Mouse (Mus musculus): ENCODE results near the gene Ccser1.
"Not testable (repeated sequence)": the region's sequence is repeated elsewhere in the genome, so short reads cannot be mapped to it uniquely, and the experiment has no call there.

Ccser1 gene

GRCm38 (mm10) chr6:62014374-62014773 is 834.2 kb downstream of the Ccser1 start:
- no peak for DNase-seq (ENCODE audit: low read depth, low spot score)

- DNase-seq (ENCODE audit: low read depth, low spot score) = no peak
Measured at GRCm38 (mm10) chr6:62044454-62044853, 864.3 kb downstream of the Ccser1 start.

GRCm38 (mm10) chr6:62045042-62045441 is 864.9 kb downstream of the Ccser1 start:
- not testable (repeated sequence) for DNase-seq (ENCODE audit: low read depth, low spot score)

GRCm38 (mm10) chr6:62055276-62055675 is 875.2 kb downstream of the Ccser1 start:
- no peak for DNase-seq (ENCODE audit: low read depth, low spot score)

- DNase-seq (ENCODE audit: low read depth, low spot score) = no peak
Measured at GRCm38 (mm10) chr6:62066363-62067023, 886.4 kb downstream of the Ccser1 start.

GRCm38 (mm10) chr6:62067024-62067380 is 886.9 kb downstream of the Ccser1 start:
- no peak for DNase-seq (ENCODE audit: low read depth, low spot score)

DNA sequence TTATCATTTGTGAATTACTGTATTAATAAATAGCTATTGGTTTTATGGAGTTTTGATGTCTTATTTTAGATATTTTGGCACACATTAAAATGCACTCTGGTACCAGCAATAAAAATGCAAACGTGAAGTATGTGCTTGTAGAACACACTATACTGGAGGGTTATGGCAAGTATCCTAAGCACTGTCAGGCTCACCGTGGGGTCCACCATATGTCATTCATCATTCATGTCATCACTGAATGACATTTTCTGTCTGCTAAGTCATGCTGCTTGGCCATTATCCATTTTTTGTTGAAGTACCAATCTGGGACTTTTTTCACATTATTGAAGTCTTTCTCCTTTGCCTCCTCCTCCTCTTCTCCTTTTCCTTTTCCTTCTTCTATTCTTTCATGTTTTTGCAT is 925.3 kb downstream of the Ccser1 start:
- DNase-seq (ENCODE audit: low read depth, low spot score) = no peak

DNA sequence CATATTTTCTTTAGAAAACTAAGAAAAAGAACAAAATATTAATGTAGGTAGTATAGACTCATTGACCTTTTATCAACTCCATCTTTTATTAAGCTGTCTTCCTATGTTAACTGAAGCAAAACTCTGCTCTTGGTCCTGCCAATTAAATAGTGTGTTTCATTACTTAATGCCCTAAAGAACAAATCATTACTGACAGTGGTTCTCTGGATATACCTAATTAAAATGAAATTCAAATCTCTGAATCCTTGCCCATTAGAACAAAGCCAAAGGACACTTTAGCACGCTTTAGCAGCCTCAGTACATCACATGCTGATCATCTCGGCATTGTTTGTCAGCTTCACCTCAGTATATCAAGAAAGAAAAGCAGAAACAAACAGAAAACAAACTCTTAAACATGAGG is 952.4 kb downstream of the Ccser1 start:
- no peak for DNase-seq (ENCODE audit: low read depth, low spot score)

GRCm38 (mm10) chr6:62160320-62160719 is 980.2 kb downstream of the Ccser1 start:
- no peak for DNase-seq (ENCODE audit: low read depth, low spot score)

DNA sequence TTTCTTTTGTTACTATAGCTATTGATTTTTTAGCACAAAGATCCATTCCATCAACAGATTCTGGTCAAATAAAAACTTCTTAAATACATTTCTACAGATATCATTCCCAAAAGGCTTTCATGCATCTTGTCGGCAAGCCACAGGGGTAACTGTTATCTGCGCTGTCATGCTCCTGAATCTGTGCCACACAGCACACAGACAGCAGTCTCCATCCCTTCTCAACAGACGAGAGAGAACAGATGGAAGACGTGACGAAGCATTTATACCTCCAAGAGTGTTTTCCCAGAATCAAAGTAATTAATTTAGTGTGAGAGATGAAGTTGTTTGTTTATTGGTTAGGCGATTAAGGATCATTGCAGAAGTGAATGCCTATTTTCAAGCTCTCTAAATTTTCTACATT is 982.5 kb downstream of the Ccser1 start:
- no peak for DNase-seq (ENCODE audit: low read depth, low spot score)

- no peak for DNase-seq (ENCODE audit: low read depth, low spot score)
Measured at GRCm38 (mm10) chr6:62163826-62164225, 983.7 kb downstream of the Ccser1 start.

GRCm38 (mm10) chr6:62196496-62197188 is 1016.5 kb downstream of the Ccser1 start:
- no peak for DNase-seq (ENCODE audit: low read depth, low spot score)

GRCm38 (mm10) chr6:62198768-62199167 is 1018.6 kb downstream of the Ccser1 start:
- DNase-seq (ENCODE audit: low read depth, low spot score) = no peak

DNA sequence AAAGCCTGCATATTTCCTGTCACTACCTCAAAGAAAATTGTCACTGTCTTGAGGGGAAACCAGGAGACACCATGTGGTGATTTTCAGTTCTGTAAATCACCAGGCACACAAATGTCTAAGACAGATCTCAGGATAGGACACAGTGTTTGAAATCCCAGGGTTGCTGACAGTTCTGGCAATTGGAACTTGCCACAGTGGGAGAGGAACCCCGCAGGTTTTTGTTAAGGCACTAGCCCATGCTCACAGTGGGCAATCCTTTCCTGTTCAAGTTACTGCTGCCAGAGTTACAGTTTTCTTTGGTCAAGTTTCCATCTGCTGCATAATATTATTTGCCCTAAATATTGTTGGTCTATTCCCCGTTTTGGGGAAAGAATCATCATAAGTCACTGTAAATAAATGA is 1024.9 kb downstream of the Ccser1 start:
- DNase-seq (ENCODE audit: low read depth, low spot score) = no peak

GRCm38 (mm10) chr6:62221856-62222255 is 1041.7 kb downstream of the Ccser1 start:
- DNase-seq (ENCODE audit: low read depth, low spot score) = peak; percentile 31

DNA sequence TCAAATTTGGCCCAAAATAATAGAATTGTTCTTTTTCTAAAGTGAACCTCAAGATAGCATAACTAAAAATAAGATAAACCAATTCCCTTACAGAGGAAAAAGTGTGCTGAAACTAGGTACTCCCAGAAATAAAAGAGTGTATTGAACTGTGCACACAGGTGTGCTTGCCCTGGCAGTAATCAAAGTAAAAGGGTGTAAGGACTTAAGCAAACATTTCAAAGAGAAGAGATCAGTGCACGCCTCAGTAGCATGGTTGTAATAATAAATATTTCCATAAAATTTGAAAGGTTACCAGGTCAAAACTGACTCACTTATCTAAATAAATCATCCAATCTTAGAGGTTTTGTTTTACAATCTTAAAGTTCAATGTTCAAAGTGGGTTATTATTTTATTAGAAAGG is 1083.8 kb downstream of the Ccser1 start:
- DNase-seq (ENCODE audit: low read depth, low spot score) = no peak

DNA sequence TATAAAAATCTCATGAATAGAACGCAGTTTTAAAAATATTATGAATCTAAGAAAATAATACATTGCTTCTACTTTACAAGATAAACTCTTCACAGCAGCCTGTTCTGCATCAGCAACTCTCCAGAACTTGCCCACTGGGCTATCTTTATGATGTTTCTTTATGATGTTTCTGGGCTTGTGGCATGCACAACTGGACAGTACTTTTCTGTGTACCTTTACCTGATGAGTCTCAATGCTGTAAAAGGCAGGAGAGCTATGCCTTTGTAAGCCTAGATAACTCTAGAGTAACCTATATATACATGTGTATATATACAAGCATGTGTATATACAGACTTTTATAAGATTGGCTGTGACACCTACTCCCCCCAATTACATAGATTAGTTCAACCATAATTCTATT is 1084.4 kb downstream of the Ccser1 start:
- DNase-seq (ENCODE audit: low read depth, low spot score) = no peak

GRCm38 (mm10) chr6:62281256-62281655 is 1101.1 kb downstream of the Ccser1 start:
- DNase-seq (ENCODE audit: low read depth, low spot score) = no peak

GRCm38 (mm10) chr6:62301576-62302312 is 1121.6 kb downstream of the Ccser1 start:
- DNase-seq (ENCODE audit: low read depth, low spot score) = no peak

DNA sequence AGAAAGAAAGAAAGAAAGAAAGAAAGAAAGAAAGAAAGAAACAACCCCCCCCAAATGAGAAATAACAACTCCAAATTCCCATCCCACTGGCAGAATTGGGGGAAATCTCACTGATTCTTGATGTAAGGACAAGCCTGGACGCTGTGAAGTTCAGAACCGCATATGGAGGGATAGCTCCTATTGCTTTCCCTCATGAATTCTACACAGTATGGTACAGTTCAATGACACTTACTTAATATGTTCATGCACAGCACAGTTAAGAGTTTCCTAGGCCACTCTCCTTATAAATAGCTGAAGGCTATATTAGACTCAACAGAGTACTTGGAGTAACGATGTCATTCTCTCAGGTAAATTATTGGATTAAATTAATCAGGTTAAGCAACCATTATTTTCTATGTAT is 1138.5 kb downstream of the Ccser1 start:
- no peak for DNase-seq (ENCODE audit: low read depth, low spot score)

- no peak for DNase-seq (ENCODE audit: low read depth, low spot score)
Measured at GRCm38 (mm10) chr6:62340319-62340718, 1160.2 kb downstream of the Ccser1 start.

DNA sequence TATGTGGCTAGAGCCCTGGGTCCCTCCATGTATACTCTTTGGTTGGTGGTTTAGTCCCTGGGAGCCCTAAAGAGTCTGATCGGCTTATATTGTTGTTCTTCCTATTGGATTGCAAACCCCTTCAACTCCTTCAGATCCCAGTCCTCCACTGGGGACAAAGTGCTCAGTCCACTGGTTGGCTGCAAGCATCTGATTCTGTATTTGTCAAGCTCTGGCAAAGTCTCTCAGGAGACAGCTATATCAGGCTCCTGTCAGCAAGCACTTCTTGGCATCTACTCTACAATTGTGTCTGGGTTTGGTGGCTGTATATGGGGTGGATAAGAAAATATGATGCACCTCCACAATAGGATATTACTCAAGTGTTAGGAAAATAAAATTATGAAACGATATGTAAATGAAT is 1187.7 kb downstream of the Ccser1 start:
- DNase-seq (ENCODE audit: low read depth, low spot score) = no peak

All from ES-CJ7 (cell line).